Mouse (Mus musculus) forebrain, embryonic 10.5 days (tissue): ENCODE results near the gene Gm45837. TPM values are rescaled to one million over a fixed set of nuclear protein-coding genes. Genes with fewer than 3 reads are reported as not detected.

Experiments
- DNase-seq: peaks from one replicate; pipeline ENCODE4 v3.0.0-alpha.2; 2017; ENCODE audit warnings: low spot score; ENCODE audit errors: extremely low spot score
- H3K27ac ChIP-seq: fragments of 300-500 bp; sonication (generic); 2 replicates; pipeline ENCODE4 v1.5.1; 2016; ENCODE audit warnings: mild to moderate bottlenecking
- H3K27me3 ChIP-seq: fragments of 300-500 bp; sonication (generic); 2 replicates; pipeline ENCODE4 v1.6.1; 2016; ENCODE audit warnings: mild to moderate bottlenecking; ENCODE audit not compliant: poor library complexity, severe bottlenecking
- H3K36me3 ChIP-seq: fragments of 300-500 bp; sonication (generic); replicated peaks from 2 replicates; pipeline ENCODE4 v1.6.1; 2016; ENCODE audit warnings: mild to moderate bottlenecking, moderate library complexity
- H3K4me1 ChIP-seq: fragments of 300-500 bp; sonication (generic); 2 replicates; pipeline ENCODE4 v1.6.1; 2016
- H3K4me3 ChIP-seq: fragments of 300-500 bp; sonication (generic); 2 replicates; pipeline ENCODE4 v1.5.1; 2016; ENCODE audit warnings: mild to moderate bottlenecking, moderate library complexity
- H3K9me3 ChIP-seq: fragments of 300-500 bp; sonication (generic); 2 replicates; pipeline ENCODE4 v1.6.1; 2016; ENCODE audit warnings: mild to moderate bottlenecking, moderate library complexity
- WGBS: fragments of 180-500 bp; shearing (Covaris S2); methylation state at CpG from one replicate; pipeline ENCODE4 v1.1.7; 2016; 5-methylcytosine and 5-hydroxymethylcytosine counted together
- polyA plus RNA-seq: library from polyadenylated mRNA; unstranded; fragments of >200 nt; fragmentation: Nextera tagmentation; extraction: Ambion mirVana; gene quantifications from 2 replicates; pipeline ENCODE4 v1.2.1, GENCODE M21; 2016

Gene Gm45837
- polyA plus RNA-seq, 1 experiment from 2014 or later = not detected

DNA sequence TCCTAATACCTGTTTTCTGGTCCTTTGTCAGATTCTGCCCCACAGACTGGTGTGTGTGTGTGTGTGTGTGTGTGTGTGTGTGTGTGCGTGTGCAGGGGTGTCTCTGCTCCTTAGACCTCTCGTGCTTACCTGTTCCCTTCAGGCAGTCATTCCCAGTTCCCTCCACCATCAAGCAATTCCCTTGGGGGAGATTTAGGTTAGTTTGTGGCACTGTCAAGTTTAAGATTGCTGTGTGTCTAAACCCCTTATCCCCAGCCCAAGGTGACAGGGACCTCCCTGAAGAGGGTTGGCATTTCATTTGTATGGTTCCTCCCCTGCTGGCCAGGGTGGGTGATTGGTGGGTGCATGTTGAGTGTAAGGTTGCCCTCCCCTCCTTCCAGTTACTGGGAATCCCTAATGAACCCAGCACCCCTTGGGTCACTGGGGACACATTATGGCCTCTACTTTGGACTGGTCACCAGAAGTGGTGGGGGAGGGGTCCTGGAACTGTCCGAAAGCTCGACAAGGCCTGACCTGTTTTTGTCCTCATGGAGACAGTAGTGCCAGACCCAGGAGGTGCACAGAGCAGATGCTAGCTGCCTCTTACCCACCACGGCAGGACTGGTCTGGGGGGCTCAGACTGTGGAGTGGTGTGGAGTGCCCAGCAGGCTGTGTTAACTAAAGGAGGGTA is 31.8 kb upstream of the Gm45837 start:
- no peaks in the 10 kb centered on the region for H3K27me3 ChIP-seq
- H3K4me3 ChIP-seq = no peak overlapping the region
- no peaks in the 10 kb centered on the region for H3K36me3 ChIP-seq
- no peaks in the 10 kb centered on the region for H3K9me3 ChIP-seq
- H3K27ac ChIP-seq = peak overlapping the region; percentile 68
- H3K4me1 ChIP-seq = peaks cover 31% of the 10 kb centered on the region
- 71% methylated on average over 5 of the region's 5 CpGs for WGBS
- DNase-seq = no peak

DNA sequence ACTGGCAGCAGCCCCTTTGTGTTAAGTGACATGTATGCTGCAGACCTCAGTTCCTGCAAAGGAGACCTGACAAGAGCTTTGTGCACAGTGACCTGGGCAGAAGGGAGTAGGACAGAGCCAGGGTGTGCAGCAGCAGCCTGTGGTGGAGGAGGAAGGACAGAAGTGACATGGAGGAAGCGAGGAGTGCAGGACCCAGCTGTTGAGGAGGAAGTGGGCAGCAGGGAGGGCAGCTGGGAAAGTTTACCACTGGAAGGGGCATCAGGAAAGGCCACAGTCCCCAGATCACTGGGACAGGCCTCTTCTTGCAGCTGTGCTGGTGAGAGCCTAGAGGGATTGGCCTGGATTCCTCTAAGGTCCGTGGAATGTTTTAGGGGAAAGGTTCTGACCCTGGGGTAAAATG is 31.0 kb upstream of the Gm45837 start:
- H3K4me1 ChIP-seq = peaks cover 33% of the 10 kb centered on the region
- no peaks in the 10 kb centered on the region for H3K9me3 ChIP-seq
- 68% methylated on average over 2 of the region's 2 CpGs for WGBS
- H3K36me3 ChIP-seq = no peaks in the 10 kb centered on the region
- no peak overlapping the region for H3K4me3 ChIP-seq
- H3K27ac ChIP-seq = peak overlapping the region; percentile 68; the same call in 1 of the 2 replicates
- DNase-seq = no peak
- H3K27me3 ChIP-seq = no peaks in the 10 kb centered on the region

DNA sequence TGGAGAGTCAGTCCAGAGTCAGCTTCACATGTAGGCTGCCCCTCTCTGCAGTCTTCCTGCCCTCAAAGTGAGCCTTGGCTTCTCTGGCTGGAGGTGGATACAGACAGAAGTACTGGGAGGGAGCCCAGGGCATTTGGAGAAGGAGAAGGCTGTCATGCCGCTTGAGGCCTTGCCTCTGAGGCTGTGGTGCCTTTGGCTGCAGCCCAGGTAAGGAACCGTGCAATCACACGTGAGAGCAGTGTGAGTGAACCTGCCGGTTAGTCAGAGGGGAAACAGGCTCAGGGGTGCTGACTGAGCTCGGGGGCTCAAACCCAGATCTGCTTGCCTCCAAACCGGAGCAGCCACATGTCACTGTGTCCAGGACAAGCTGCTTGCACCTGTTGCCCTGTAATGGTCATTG is 29.2 kb upstream of the Gm45837 start:
- no peaks in the 10 kb centered on the region for H3K27me3 ChIP-seq
- no peak overlapping the region for H3K27ac ChIP-seq
- H3K4me3 ChIP-seq = no peak overlapping the region
- 85% methylated on average over 6 of the region's 6 CpGs for WGBS
- no peaks in the 10 kb centered on the region for H3K9me3 ChIP-seq
- H3K36me3 ChIP-seq = no peaks in the 10 kb centered on the region
- H3K4me1 ChIP-seq = peaks cover 49% of the 10 kb centered on the region
- no peak for DNase-seq

DNA sequence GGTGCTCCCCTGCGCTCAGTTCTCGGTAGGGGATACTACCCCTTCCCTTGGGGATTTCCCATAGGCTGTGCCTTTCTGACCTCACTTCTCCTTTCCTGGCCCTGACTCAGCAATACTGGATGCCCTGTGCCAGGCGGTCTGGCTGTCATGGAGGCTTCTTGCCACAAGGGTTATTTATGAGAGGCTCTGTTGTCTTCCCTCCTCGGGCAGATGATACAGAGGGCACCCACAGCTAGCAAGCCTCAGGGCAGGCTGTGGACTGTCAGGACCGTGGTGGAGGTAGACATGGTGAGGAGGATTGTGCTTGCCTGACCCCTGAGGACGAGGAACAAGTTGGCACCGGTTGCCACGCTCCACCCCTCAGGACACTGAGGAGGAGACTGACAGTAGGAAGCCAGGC is 28.3 kb upstream of the Gm45837 start:
- Histone ChIP-seq H3K4me1 (peaks cover 44% of the 10 kb centered on the region), H3K4me3 (no peak overlapping the region), H3K27me3 (no peaks in the 10 kb centered on the region), H3K36me3 (no peaks in the 10 kb centered on the region), H3K27ac (0 out of 2 replicates have a peak overlapping the region, but pooled peaks have one; percentile 45), H3K9me3 (no peaks in the 10 kb centered on the region)
- DNase-seq = no peak
- 76% methylated on average over 8 of the region's 8 CpGs for WGBS

DNA sequence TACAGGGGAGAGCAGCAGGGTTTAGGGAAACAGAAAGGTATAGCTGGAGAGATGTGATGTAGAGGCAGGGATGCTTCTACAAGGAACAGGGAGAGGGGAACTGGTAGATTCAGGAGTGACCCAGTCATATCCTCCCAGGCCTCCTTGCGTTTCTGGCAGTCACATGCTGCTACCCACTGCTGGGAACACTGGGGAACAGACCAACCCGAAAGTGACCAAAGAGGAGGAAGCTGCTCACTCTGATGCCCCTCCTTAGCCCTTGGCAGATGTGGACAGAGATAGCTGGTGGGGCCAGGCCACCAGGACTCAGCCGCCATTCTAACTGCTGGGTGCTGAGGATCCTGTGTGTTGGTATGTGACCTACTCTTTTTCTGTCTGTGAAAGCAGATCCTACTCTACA is 26.9 kb upstream of the Gm45837 start:
- H3K9me3 ChIP-seq = no peaks in the 10 kb centered on the region
- no peak for DNase-seq
- H3K27me3 ChIP-seq = no peaks in the 10 kb centered on the region
- H3K4me1 ChIP-seq = peaks cover 30% of the 10 kb centered on the region
- no peak overlapping the region for H3K27ac ChIP-seq
- H3K4me3 ChIP-seq = no peak overlapping the region
- no peaks in the 10 kb centered on the region for H3K36me3 ChIP-seq
- 81% methylated on average over 3 of the region's 3 CpGs for WGBS

DNA sequence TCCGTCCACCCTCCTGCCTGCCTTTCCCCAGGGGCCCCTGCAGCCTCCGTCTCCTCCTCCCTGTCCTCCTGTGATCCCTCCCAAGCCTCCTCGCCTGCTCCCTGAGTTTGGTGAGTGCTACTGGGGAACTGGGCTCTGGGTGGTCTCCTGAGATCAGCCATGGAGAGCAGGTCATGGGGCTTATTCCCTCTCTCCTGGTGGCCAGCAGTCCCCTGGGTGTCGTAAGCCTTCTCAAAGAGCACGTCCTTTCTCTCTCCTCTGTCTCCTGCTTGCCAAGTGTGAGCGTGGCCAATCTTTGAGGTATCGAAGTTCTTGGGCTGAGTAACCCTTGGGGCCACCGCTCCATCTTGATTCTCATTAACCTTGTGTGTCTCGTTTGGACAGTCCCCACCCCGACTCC is 25.8 kb upstream of the Gm45837 start:
- WGBS = 71% methylated on average over 10 of the region's 10 CpGs
- Histone ChIP-seq H3K27ac (peak overlapping the region; percentile 67), H3K9me3 (no peaks in the 10 kb centered on the region), H3K36me3 (no peaks in the 10 kb centered on the region), H3K4me1 (peaks cover 18% of the 10 kb centered on the region), H3K27me3 (no peaks in the 10 kb centered on the region), H3K4me3 (no peak overlapping the region)
- DNase-seq = no peak

DNA sequence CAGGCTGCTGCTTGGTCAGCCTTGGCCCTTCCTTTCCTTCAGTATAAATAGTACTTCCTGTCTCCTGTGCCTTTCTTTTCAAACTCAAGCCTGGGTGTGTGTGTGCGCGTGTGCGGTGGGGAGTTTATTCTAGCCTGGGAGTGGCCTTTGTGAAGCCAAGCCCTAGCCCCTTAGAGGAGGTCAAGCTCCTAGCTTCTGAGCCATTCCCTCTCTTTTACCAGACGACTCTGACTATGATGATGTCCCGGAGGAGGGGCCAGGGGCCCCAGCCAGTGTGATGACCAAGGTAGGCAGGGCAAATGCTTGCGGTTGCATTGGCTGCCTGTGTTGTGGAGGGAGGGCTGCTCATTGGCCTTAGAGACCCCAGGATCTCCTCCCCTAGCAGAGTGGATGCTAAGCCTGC is 25.4 kb upstream of the Gm45837 start:
- DNase-seq = no peak
- Histone ChIP-seq H3K27ac (peak overlapping the region; percentile 67), H3K27me3 (no peaks in the 10 kb centered on the region), H3K4me1 (peaks cover 18% of the 10 kb centered on the region), H3K4me3 (no peak overlapping the region), H3K9me3 (no peaks in the 10 kb centered on the region), H3K36me3 (no peaks in the 10 kb centered on the region)
- WGBS = 52% methylated on average over 6 of the region's 6 CpGs

DNA sequence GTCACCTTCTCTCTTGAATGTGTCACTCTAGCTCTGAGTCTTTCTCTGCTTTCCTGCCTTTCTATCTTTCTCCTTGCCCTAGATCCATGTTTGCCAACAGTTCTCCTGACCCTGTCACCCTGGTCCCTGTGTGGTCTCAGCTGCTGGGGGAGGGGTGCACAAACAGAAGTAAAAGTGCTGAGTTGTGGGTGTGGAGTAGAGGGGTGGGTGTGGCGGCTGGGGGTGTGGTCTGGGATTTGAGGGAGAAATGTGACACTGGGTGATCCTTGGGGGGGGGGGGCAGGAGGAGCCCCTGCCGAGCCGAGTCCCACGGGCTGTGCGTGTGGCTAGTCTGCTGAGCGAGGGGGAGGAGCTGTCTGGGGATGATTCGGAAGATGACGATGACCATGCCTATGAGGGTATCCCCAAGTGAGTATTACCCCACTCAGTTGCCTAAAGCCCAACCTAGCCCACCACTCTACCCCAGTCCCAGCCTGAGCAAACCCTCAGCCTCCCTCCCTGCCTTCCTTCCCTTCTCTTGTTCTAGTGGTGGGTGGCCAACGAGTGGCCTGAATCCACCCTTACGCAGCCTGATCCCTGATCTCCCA is 24.7 kb upstream of the Gm45837 start:
- WGBS = 66% methylated on average over 10 of the region's 10 CpGs
- H3K4me1 ChIP-seq = peaks cover 18% of the 10 kb centered on the region
- H3K36me3 ChIP-seq = no peaks in the 10 kb centered on the region
- H3K27ac ChIP-seq = peak overlapping the region; percentile 26; the same call in 1 of the 2 replicates
- DNase-seq = no peak
- H3K4me3 ChIP-seq = no peak overlapping the region
- no peaks in the 10 kb centered on the region for H3K9me3 ChIP-seq
- no peaks in the 10 kb centered on the region for H3K27me3 ChIP-seq

DNA sequence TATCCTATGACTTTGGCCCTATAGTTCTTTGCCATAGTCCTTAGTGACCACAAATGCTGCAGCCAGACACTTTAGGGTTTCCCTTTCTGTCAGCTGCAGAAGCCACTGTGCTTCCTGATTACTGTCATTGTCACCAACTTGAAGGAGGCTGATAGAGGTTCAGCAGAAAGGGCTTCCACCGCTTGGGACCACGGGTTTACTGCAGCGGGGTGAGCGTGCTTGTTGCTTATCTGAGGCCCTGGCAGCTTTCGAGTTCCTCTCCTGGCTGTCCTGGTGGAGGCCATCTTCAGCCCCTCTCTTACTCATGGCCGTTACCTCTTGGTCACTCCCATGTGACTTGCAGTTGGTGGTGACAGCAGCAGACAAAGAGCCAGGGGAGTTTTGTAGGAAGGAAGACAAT is 21.4 kb upstream of the Gm45837 start:
- Histone ChIP-seq H3K27me3 (no peaks in the 10 kb centered on the region), H3K4me1 (peaks cover 39% of the 10 kb centered on the region)

DNA sequence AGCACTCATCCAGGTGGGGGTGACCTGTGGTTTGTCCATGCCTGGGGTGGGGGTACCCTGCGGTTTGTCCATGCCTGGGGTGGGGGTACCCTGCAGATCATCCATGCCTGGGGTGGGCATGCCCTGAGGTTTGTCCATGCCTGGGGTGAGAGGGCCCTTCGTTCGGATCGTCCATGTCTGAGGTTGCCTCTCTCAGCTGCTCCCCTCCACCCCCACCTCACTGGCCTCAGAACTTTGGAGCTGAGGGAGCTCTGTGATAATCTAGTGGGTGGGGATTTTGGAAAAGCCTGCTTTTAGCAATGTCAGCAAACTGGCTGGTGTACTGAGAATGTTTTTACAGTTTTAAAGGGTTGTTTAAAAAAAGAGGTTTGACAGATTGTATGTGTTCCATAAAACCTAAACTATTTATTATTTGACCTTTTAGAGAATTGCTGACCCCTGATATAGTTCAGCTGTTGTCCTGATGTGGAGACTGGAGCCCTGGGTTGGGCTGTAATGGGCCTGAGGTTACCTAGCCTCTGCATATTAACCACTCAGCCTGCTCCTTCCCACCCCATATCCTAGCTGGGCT is 18.7 kb upstream of the Gm45837 start:
- DNase-seq = no peak
- H3K27ac ChIP-seq = peak overlapping the region; percentile 79; the same call in 1 of the 2 replicates
- H3K27me3 ChIP-seq = no peaks in the 10 kb centered on the region
- H3K4me1 ChIP-seq = peaks cover 32% of the 10 kb centered on the region
- no peak overlapping the region for H3K4me3 ChIP-seq
- no peaks in the 10 kb centered on the region for H3K36me3 ChIP-seq
- H3K9me3 ChIP-seq = no peaks in the 10 kb centered on the region
- 86% methylated on average over 4 of the region's 4 CpGs for WGBS

More for the DNA sequence above, 21.4 kb upstream of the Gm45837 start:
- WGBS = 90% methylated on average over 6 of the region's 6 CpGs
- Histone ChIP-seq H3K36me3 (no peaks in the 10 kb centered on the region), H3K9me3 (no peaks in the 10 kb centered on the region), H3K27ac (no peak overlapping the region), H3K4me3 (no peak overlapping the region)
- no peak for DNase-seq

DNA sequence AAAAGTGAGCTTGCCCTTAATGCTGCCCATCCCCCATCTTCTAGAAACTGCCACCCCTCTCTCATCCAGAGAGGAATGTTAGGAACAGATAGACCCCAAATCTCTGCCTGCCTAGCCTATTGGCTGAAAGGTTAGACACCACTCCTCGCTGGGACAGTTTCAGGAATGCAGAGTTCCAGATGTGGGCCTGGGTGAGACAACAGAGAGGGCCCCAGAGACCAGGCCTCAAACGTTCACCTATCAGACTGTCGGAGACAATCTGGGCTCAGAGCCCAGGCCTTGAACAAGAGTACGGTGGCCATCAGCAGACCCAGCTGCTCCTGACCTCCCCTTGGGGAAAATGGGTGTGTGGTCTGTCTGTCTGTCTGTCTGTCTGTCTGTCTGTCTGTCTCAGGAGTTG is 17.7 kb upstream of the Gm45837 start:
- no peaks in the 10 kb centered on the region for H3K36me3 ChIP-seq
- WGBS = 62% methylated on average over 4 of the region's 4 CpGs
- H3K9me3 ChIP-seq = no peaks in the 10 kb centered on the region
- H3K27me3 ChIP-seq = no peaks in the 10 kb centered on the region
- peaks cover 32% of the 10 kb centered on the region for H3K4me1 ChIP-seq
- DNase-seq = no peak
- no peak overlapping the region for H3K4me3 ChIP-seq
- H3K27ac ChIP-seq = peak overlapping the region; percentile 79

DNA sequence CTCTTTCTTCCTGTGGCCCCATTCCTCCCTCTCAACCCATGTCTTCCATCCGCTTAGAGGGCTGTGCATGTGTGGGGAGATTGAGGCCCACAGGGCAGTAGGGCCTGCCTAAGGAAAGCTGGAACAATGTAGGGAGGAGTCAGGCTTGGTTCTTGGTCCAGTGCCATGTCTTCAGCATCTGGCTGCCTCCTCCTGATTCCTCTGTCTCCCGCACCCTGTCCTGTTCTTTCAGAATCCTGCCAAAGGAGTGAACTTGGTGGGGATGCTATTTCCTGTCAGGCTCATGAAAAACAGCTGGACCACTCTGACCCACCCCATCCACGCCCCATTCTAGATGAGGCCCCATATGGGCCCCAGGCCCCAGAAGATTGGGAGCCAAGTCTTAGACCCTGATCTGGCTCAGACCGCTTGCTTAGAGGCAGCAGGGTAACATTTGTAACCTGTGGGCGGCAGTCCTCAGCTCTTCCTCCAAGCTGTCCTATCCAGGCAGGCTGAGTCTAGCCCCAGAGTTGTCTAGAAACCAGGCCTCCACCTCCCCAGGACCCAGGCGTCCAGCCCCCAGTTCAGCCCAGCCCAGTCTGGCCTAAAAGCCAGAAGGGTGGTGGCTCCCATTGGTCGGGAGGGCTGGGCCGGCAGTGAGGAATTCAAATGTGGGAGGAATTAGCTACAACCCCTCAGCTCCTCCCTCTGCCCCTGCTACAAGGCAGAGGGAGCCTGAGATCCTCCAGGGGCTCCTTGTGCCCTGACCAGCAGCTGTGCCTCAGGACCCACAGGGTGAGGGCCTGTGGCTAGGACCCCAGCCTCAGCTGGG is 16.8 kb upstream of the Gm45837 start:
- WGBS = 44% methylated on average over 8 of the region's 8 CpGs
- Histone ChIP-seq H3K9me3 (no peaks in the 10 kb centered on the region), H3K27me3 (no peaks in the 10 kb centered on the region), H3K4me3 (peak overlapping the region; percentile 8; the same call in 1 of the 2 replicates), H3K36me3 (0 out of 2 replicates have a peak, but pooled peaks cover 4% of the 10 kb centered on the region), H3K27ac (peak overlapping the region; percentile 79), H3K4me1 (peaks cover 32% of the 10 kb centered on the region)
- peak; percentile 37 for DNase-seq
